Mouse (Mus musculus): ENCODE data around the gene Ppp1r21. TPM values are rescaled to one million over a fixed set of nuclear protein-coding genes. Genes with fewer than 3 reads are reported as not detected.

Ppp1r21 gene
- polyA plus RNA-seq, 2 experiments: 25.1 to 35.7 TPM

DNA sequence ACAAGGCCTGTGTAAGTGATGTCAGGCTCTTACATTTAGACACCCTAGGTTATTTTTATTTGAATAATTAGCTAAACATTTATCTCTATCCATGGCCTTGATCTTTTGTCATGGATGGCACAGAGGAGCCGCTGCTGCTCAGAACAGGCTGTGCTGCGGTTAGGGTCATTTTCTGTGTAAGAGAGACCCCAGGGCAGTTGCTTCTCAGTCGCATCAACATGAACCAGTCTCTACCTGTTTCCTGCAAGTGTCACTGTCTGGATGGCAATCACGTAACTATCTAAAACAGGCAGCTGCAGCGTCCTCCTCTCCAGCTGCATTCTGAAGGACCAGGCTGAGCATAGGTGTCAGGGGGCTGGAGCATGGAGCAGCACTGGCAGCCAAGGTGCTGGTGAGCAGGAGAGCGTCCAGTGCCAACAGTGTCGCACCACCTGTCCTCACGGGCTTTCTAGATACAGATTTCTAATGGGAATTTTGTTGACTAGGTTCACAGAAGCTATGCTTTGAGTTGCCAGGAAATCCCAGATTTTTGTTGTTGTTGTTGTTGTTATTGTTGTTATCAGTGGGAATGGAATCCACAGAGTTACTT is 8.0 kb downstream of the Ppp1r21 start:
- WGBS: 81% methylated on average over 8 of the region's 8 CpGs
- H3K4me3 ChIP-seq (replicated peaks; ENCODE audit: low read length): no peak overlapping the region
- DNase-seq (ENCODE audit: low spot score) (no peak), ATAC-seq (ENCODE audit: low FRiP score, low read depth) (no peak)
- H3K4me1 ChIP-seq (ENCODE audit: control insufficient read depth, insufficient read depth, low read length): peaks cover 4% of the 10 kb centered on the region; the same call in 1 of the 2 replicates
- no peak overlapping the region for H3K27ac ChIP-seq (replicated peaks; ENCODE audit: low read depth, low read length)
- no peak overlapping the region for H3K4me2 ChIP-seq (replicated peaks; ENCODE audit: low read depth, low read length, severe bottlenecking)
- no peak overlapping the region for H3K9ac ChIP-seq (ENCODE audit: low read depth, low read length, severe bottlenecking)
- no peaks in the 10 kb centered on the region for H3K9me3 ChIP-seq (ENCODE audit: control insufficient read depth, low read length)
- no peaks in the 10 kb centered on the region for H3K36me3 ChIP-seq (ENCODE audit: control insufficient read depth, insufficient read depth, low read length)
- no peaks in the 10 kb centered on the region for H3K27me3 ChIP-seq (ENCODE audit: control insufficient read depth, insufficient read depth, low read length)
- TF ChIP-seq POLR2A (IDR thresholded peaks at IDR 0.05; ENCODE audit: borderline replicate concordance, extremely low read depth, insufficient read depth, insufficient read length): no peak

DNA sequence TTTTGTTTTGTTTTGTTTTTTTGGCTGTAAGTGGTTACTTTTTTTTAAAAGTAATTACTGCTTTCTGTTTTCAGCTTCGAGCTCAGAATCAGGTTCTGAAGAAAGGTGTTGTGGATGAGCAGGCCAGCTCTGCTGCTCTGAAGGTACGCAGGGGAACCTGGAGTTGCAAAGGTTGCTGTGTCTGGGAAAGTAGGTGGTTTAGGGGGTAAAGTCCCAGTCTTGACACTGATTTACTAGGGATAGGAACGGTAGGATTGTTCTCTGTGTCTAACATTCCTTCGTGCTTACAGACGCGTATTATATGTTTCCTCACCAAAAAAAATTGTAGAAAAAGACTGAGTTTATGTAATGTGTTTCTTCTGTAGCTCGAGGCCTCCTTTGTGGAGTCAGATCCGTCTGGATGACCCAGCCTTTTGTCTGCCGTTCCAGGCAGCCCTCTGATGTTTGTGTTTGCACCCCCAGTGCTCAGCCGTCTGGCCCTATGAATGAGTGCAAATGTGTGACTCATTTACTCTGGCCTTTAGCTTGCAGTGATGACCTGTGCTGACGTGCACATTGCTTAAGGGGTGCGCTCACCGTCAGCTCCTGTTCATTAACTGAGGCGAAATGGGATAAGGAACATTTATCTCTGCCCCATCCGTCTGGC is 13.0 kb downstream of the Ppp1r21 start:
- Histone ChIP-seq H3K27ac (replicated peaks; ENCODE audit: low read depth, low read length) (no peak overlapping the region), H3K27me3 (ENCODE audit: control insufficient read depth, insufficient read depth, low read length) (no peaks in the 10 kb centered on the region), H3K9me3 (ENCODE audit: control insufficient read depth, low read length) (no peaks in the 10 kb centered on the region), H3K9ac (ENCODE audit: low read depth, low read length, severe bottlenecking) (no peak overlapping the region), H3K36me3 (ENCODE audit: control insufficient read depth, insufficient read depth, low read length) (peaks cover 22% of the 10 kb centered on the region), H3K4me1 (ENCODE audit: control insufficient read depth, insufficient read depth, low read length) (no peaks in the 10 kb centered on the region), H3K4me2 (replicated peaks; ENCODE audit: low read depth, low read length, severe bottlenecking) (no peak overlapping the region), H3K4me3 (replicated peaks; ENCODE audit: low read length) (no peak overlapping the region)
- no peak for ATAC-seq (ENCODE audit: low FRiP score, low read depth)
- no peak for TF ChIP-seq POLR2A (IDR thresholded peaks at IDR 0.05; ENCODE audit: borderline replicate concordance, extremely low read depth, insufficient read depth, insufficient read length)
- no peak for DNase-seq (ENCODE audit: low spot score)
- 37% methylated on average over 15 of the region's 15 CpGs for WGBS

DNA sequence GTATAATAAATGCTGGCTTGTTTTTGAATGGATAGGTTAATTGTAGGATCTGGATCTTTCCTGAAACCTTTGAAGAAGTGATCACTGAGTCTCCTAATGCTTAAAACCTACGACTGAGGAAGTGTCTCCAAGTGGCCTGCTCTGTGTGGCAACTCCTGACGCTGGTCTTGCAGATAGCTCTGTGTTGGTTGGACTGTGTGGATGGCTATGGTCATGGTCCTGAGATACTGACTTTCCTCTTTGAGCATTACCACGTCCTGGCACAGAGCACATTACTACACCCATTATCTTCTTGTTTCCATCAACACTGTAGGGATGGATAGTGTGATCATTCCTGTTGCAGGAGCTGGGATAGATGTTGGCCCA is 13.5 kb downstream of the Ppp1r21 start:
- Histone ChIP-seq H3K4me2 (replicated peaks; ENCODE audit: low read depth, low read length, severe bottlenecking) (no peak overlapping the region), H3K27me3 (ENCODE audit: control insufficient read depth, insufficient read depth, low read length) (no peaks in the 10 kb centered on the region), H3K4me3 (replicated peaks; ENCODE audit: low read length) (no peak overlapping the region), H3K9ac (ENCODE audit: low read depth, low read length, severe bottlenecking) (no peak overlapping the region), H3K36me3 (ENCODE audit: control insufficient read depth, insufficient read depth, low read length) (peaks cover 22% of the 10 kb centered on the region), H3K4me1 (ENCODE audit: control insufficient read depth, insufficient read depth, low read length) (no peaks in the 10 kb centered on the region), H3K9me3 (ENCODE audit: control insufficient read depth, low read length) (no peaks in the 10 kb centered on the region), H3K27ac (replicated peaks; ENCODE audit: low read depth, low read length) (no peak overlapping the region)
- ATAC-seq (ENCODE audit: low FRiP score, low read depth) (no peak), DNase-seq (ENCODE audit: low spot score) (no peak)
- no peak for TF ChIP-seq POLR2A (IDR thresholded peaks at IDR 0.05; ENCODE audit: borderline replicate concordance, extremely low read depth, insufficient read depth, insufficient read length)
- 72% methylated on average over 3 of the region's 3 CpGs for WGBS

DNA sequence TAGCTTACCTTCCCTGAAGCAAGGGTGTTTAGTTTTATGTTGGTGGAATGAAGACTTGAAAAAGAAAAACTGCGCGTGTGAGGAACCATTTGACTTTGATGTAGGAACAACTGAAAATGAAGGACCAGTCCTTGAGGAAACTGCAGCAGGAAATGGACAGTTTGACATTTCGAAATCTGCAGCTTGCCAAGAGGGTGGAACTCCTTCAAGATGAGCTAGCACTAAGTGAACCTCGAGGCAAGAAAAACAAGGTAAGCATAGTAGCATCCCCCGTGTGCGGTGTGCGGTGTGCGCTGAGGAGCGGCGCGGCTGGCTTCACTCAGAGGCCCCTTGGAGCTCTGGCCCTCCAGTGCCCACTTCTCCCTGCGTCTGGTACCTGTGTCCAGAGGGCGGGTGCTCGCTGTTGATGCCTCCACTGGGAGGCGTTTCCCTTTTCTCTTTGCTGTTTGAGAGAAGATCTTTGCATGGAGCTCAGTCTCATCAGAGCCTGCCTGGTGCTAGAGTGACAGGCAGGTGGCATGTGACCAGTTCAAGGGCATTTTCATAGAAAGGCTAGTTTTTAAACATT is 15.4 kb downstream of the Ppp1r21 start:
- DNase-seq (ENCODE audit: low spot score) (no peak), ATAC-seq (ENCODE audit: low FRiP score, low read depth) (no peak)
- Histone ChIP-seq H3K36me3 (ENCODE audit: control insufficient read depth, insufficient read depth, low read length) (peaks cover 29% of the 10 kb centered on the region), H3K4me3 (replicated peaks; ENCODE audit: low read length) (no peak overlapping the region), H3K9ac (ENCODE audit: low read depth, low read length, severe bottlenecking) (no peak overlapping the region), H3K27ac (replicated peaks; ENCODE audit: low read depth, low read length) (no peak overlapping the region), H3K4me2 (replicated peaks; ENCODE audit: low read depth, low read length, severe bottlenecking) (no peak overlapping the region), H3K4me1 (ENCODE audit: control insufficient read depth, insufficient read depth, low read length) (no peaks in the 10 kb centered on the region), H3K9me3 (ENCODE audit: control insufficient read depth, low read length) (no peaks in the 10 kb centered on the region), H3K27me3 (ENCODE audit: control insufficient read depth, insufficient read depth, low read length) (no peaks in the 10 kb centered on the region)
- no peak for TF ChIP-seq POLR2A (IDR thresholded peaks at IDR 0.05; ENCODE audit: borderline replicate concordance, extremely low read depth, insufficient read depth, insufficient read length)
- 88% methylated on average over 15 of the region's 15 CpGs for WGBS

DNA sequence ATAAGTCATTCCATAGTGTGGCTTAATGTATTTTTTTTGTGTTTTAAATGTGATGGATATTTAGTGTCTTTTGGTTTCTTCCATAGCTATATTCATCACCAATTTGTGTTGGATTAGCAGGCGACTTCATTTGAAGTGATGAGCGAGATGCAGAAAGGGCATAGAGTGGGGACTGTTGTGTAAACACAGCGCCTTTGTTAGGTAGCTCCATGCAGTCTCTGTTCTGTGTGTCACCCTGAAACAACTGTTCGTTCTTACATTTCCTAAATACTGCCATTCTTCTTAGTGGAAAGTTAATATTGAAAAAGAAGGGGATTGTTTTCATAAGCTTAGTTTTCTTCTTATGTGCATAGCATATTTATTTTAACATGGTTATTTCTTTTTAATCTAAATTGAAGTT is 16.8 kb downstream of the Ppp1r21 start:
- Histone ChIP-seq H3K9ac (ENCODE audit: low read depth, low read length, severe bottlenecking) (no peak overlapping the region), H3K27me3 (ENCODE audit: control insufficient read depth, insufficient read depth, low read length) (no peaks in the 10 kb centered on the region), H3K9me3 (ENCODE audit: control insufficient read depth, low read length) (no peaks in the 10 kb centered on the region), H3K36me3 (ENCODE audit: control insufficient read depth, insufficient read depth, low read length) (peaks cover 29% of the 10 kb centered on the region), H3K27ac (replicated peaks; ENCODE audit: low read depth, low read length) (no peak overlapping the region), H3K4me2 (replicated peaks; ENCODE audit: low read depth, low read length, severe bottlenecking) (no peak overlapping the region), H3K4me3 (replicated peaks; ENCODE audit: low read length) (no peak overlapping the region), H3K4me1 (ENCODE audit: control insufficient read depth, insufficient read depth, low read length) (no peaks in the 10 kb centered on the region)
- DNase-seq (ENCODE audit: low spot score) (no peak), ATAC-seq (ENCODE audit: low FRiP score, low read depth) (no peak)
- no peak for TF ChIP-seq POLR2A (IDR thresholded peaks at IDR 0.05; ENCODE audit: borderline replicate concordance, extremely low read depth, insufficient read depth, insufficient read length)
- WGBS: 90% methylated on average over 4 of the region's 4 CpGs
